Mouse (Mus musculus): Measurements from ENCODE around the gene Gm21903. TPM values are rescaled to one million over a fixed set of nuclear protein-coding genes. Genes with fewer than 3 reads are reported as not detected.

The Gm21903 gene
- polyA plus RNA-seq, 1 experiment from 2014 or later = not detected

Other genes with a start within 250 kb of the Gm21903 start
- not detected in 2 replicates for gene Esp24, start 6.6 kb downstream of the Gm21903 start, polyA plus RNA-seq (2014; fragmentation: Nextera tagmentation; extraction: Ambion mirVana)
- not detected in 2 replicates for gene Esp23, start 33.7 kb upstream of the Gm21903 start, polyA plus RNA-seq (2014; fragmentation: Nextera tagmentation; extraction: Ambion mirVana)
- not detected in 2 replicates for gene Esp22, start 52.0 kb upstream of the Gm21903 start, polyA plus RNA-seq (2014; fragmentation: Nextera tagmentation; extraction: Ambion mirVana)